Mouse (Mus musculus) CH12.LX (cell line): Measurements from ENCODE around the gene Galnt16. TPM values are rescaled to one million over a fixed set of nuclear protein-coding genes. Genes with fewer than 3 reads are reported as not detected.

Experiments used
- DNase-seq: peaks from one replicate; pipeline ENCODE4 v3.0.0-alpha.2; 2013; ENCODE audit errors: extremely low read depth
- H3K27ac ChIP-seq: 2 replicates; pipeline ENCODE4 v1.5.1; 2012; ENCODE audit warnings: low read depth, mild to moderate bottlenecking, control low read depth, moderate library complexity; ENCODE audit not compliant: insufficient read depth
- H3K27me3 ChIP-seq: replicated peaks from 2 replicates; pipeline ENCODE3; 2012; ENCODE audit warnings: inconsistent platforms
- H3K36me3 ChIP-seq, 2 experiments: replicated peaks in 1 of 2; 2 replicates each; pipeline versions ENCODE3 to v1.6.1; 2012; ENCODE audit warnings: inconsistent platforms in 1 of 2, low read length in 1 of 2, mild to moderate bottlenecking in 1 of 2, mixed read lengths in 1 of 2, moderate library complexity in 1 of 2; ENCODE audit not compliant: control insufficient read depth in 1 of 2, insufficient read depth in 1 of 2
- H3K4me1 ChIP-seq, 2 experiments: 2 replicates each; pipeline ENCODE4 v1.6.1; 2012; ENCODE audit warnings: inconsistent platforms in 1 of 2, moderate library complexity in 1 of 2; ENCODE audit not compliant: insufficient read depth in 2 of 2, control insufficient read depth in 1 of 2
- H3K4me2 ChIP-seq: 2 replicates; pipeline ENCODE4 v1.6.1; 2012; ENCODE audit warnings: low read depth, mild to moderate bottlenecking, control low read depth; ENCODE audit not compliant: poor library complexity, insufficient read depth, severe bottlenecking
- H3K4me3 ChIP-seq, 3 experiments: fragments of 150-350 bp in 1 of 3; sonication (generic) in 1 of 3; replicated peaks in 1 of 3; 2 replicates each; pipeline versions ENCODE3 to v1.5.1; 2011 to 2012; ENCODE audit warnings: low read depth in 2 of 3, low read length in 2 of 3, mild to moderate bottlenecking in 2 of 3, moderate library complexity in 2 of 3, control low read depth in 1 of 3, improper control_type of control experiment in 1 of 3, inconsistent platforms in 1 of 3, mixed read lengths in 1 of 3; ENCODE audit not compliant: poor library complexity in 1 of 3
- H3K79me2 ChIP-seq: replicated peaks from 2 replicates; pipeline ENCODE4 v1.6.1; 2012; ENCODE audit warnings: mild to moderate bottlenecking, moderate library complexity; ENCODE audit not compliant: control insufficient read depth, poor library complexity, insufficient read depth, severe bottlenecking; ENCODE audit errors: extremely low read depth
- H3K9ac ChIP-seq: 2 replicates; pipeline ENCODE4 v1.6.1; 2012; ENCODE audit warnings: low read depth, mild to moderate bottlenecking, control low read depth, moderate library complexity; ENCODE audit not compliant: insufficient read depth
- H3K9me3 ChIP-seq: replicated peaks from 2 replicates; pipeline ENCODE3; 2012; ENCODE audit warnings: low read length, inconsistent platforms, mixed read lengths
- CHD1 ChIP-seq: IDR thresholded peaks from 2 replicates; pipeline ENCODE4 v1.6.1; 2012; ENCODE audit warnings: low read depth, low read length, improper control_type of control experiment, inconsistent platforms
- CHD2 ChIP-seq: IDR thresholded peaks from 2 replicates; pipeline ENCODE4 v1.6.1; 2011; ENCODE audit warnings: low read length, improper control_type of control experiment
- E2F4 ChIP-seq: IDR thresholded peaks from 2 replicates; pipeline ENCODE4 v1.6.1; 2011; ENCODE audit warnings: low read depth, low read length, improper control_type of control experiment; ENCODE audit not compliant: insufficient replicate concordance
- ELF1 ChIP-seq: IDR thresholded peaks from 2 replicates; pipeline ENCODE4 v1.6.1; 2014; ENCODE audit warnings: low read depth, mild to moderate bottlenecking, inconsistent platforms, low read length, improper control_type of control experiment
- HCFC1 ChIP-seq: IDR thresholded peaks from 2 replicates; pipeline ENCODE4 v1.6.1; 2012; ENCODE audit warnings: low read depth, mild to moderate bottlenecking, inconsistent platforms, low read length, improper control_type of control experiment
- IRF4 ChIP-seq: IDR thresholded peaks from 2 replicates; pipeline ENCODE4 v1.6.1; 2014; ENCODE audit warnings: low read depth, mild to moderate bottlenecking, inconsistent platforms, low read length, improper control_type of control experiment
- JUN ChIP-seq: IDR thresholded peaks from 2 replicates; pipeline ENCODE4 v1.6.1; 2011; ENCODE audit warnings: low read depth, mild to moderate bottlenecking, low read length, improper control_type of control experiment, moderate library complexity; ENCODE audit not compliant: insufficient read depth
- KAT2A ChIP-seq: IDR thresholded peaks from 2 replicates; pipeline ENCODE4 v1.6.1; 2012; ENCODE audit warnings: low read length, improper control_type of control experiment, inconsistent platforms; ENCODE audit not compliant: insufficient replicate concordance
- MAX ChIP-seq: IDR thresholded peaks from 2 replicates; pipeline ENCODE4 v1.6.1; 2011; ENCODE audit warnings: low read length, improper control_type of control experiment
- MAZ ChIP-seq: IDR thresholded peaks from 2 replicates; pipeline ENCODE4 v1.6.1; 2012; ENCODE audit warnings: low read depth, mild to moderate bottlenecking, inconsistent platforms, low read length, improper control_type of control experiment, moderate library complexity
- MEF2A ChIP-seq: IDR thresholded peaks from 2 replicates; pipeline ENCODE4 v1.6.1; 2014; ENCODE audit warnings: low read depth, mild to moderate bottlenecking, inconsistent platforms, low read length, improper control_type of control experiment, borderline replicate concordance
- MXI1 ChIP-seq: IDR thresholded peaks from 2 replicates; pipeline ENCODE4 v1.6.1; 2011; ENCODE audit warnings: mild to moderate bottlenecking, low read depth, low read length, improper control_type of control experiment
- NELFE ChIP-seq: IDR thresholded peaks from 2 replicates; pipeline ENCODE4 v1.6.1; 2011; ENCODE audit warnings: low read depth, low read length, improper control_type of control experiment
- NRF1 ChIP-seq: IDR thresholded peaks from 2 replicates; pipeline ENCODE4 v1.6.1; 2014; ENCODE audit warnings: low read depth, mild to moderate bottlenecking, inconsistent platforms, low read length, improper control_type of control experiment, moderate library complexity
- PAX5 ChIP-seq: IDR thresholded peaks from 2 replicates; pipeline ENCODE4 v1.6.1; 2012; ENCODE audit warnings: low read length, inconsistent platforms, mixed read lengths
- POLR2A ChIP-seq: IDR thresholded peaks from 2 replicates; pipeline ENCODE4 v1.6.1; 2011; ENCODE audit warnings: low read depth, mild to moderate bottlenecking, improper control_type of control experiment, low read length
- POLR2AphosphoS2 ChIP-seq: IDR thresholded peaks from 2 replicates; pipeline ENCODE4 v1.6.1; 2011; ENCODE audit warnings: low read depth, low read length, improper control_type of control experiment
- RAD21 ChIP-seq: IDR thresholded peaks from 2 replicates; pipeline ENCODE4 v1.6.1; 2011; ENCODE audit warnings: low read depth, mild to moderate bottlenecking, low read length, improper control_type of control experiment, moderate library complexity
- SIN3A ChIP-seq: IDR thresholded peaks from 2 replicates; pipeline ENCODE4 v1.6.1; 2012; ENCODE audit warnings: low read length, improper control_type of control experiment, inconsistent platforms
- TCF12 ChIP-seq: IDR thresholded peaks from 2 replicates; pipeline ENCODE4 v1.6.1; 2014; ENCODE audit warnings: low read depth, mild to moderate bottlenecking, inconsistent platforms, low read length, improper control_type of control experiment
- UBTF ChIP-seq: IDR thresholded peaks from 2 replicates; pipeline ENCODE4 v1.6.1; 2012; ENCODE audit warnings: low read depth, mild to moderate bottlenecking, inconsistent platforms, low read length, improper control_type of control experiment, moderate library complexity
- USF1 ChIP-seq: IDR thresholded peaks from 2 replicates; pipeline ENCODE4 v1.6.1; 2014; ENCODE audit warnings: low read depth, mild to moderate bottlenecking, inconsistent platforms, low read length, improper control_type of control experiment
- USF2 ChIP-seq: conservative IDR thresholded peaks from 2 replicates; pipeline ENCODE4 v1.6.1; 2011; ENCODE audit warnings: low read depth, low read length, improper control_type of control experiment
- ZC3H11A ChIP-seq: IDR thresholded peaks from 2 replicates; pipeline ENCODE4 v1.6.1; 2012; ENCODE audit warnings: low read depth, mild to moderate bottlenecking, inconsistent platforms, low read length, improper control_type of control experiment
- ZKSCAN1 ChIP-seq: IDR thresholded peaks from 2 replicates; pipeline ENCODE4 v1.6.1; 2012; ENCODE audit warnings: low read depth, inconsistent platforms, low read length, improper control_type of control experiment, borderline replicate concordance
- dilution Hi-C: fragments of 300-500 bp; cut with MboI; formaldehyde crosslinking; loops from 2 replicates; pipeline ENCODE4 v1.14.3; 2020; ENCODE audit warnings: low sequenced_read_pairs; ENCODE audit not compliant: extremely low pct_unique_long_range_greater_than_20kb, extremely low pct_ligation_motif_present
- in situ Hi-C: fragments of 300-500 bp; cut with MboI; formaldehyde crosslinking; loops from 3 replicates; pipeline ENCODE4 v1.14.3; 2019; ENCODE audit warnings: low sequenced_read_pairs, low pct_ligation_motif_present, low pct_unique_long_range_greater_than_20kb, mixed read lengths
- polyA plus RNA-seq: library from polyadenylated mRNA; unstranded; fragments of >175 nt; gene quantifications from 2 replicates; pipeline ENCODE4 v1.2.1, GENCODE M21; 2012; ENCODE audit warnings: low read depth; ENCODE audit not compliant: insufficient read length
- total RNA-seq, 2 experiments: library from RNA; depleted of rRNA; stranded (reverse); fragments of 300-350 nt in 1 of 2; fragments of >200 nt in 1 of 2; gene quantifications; 2 replicates each; pipeline ENCODE4 v1.2.3; 2012 to 2014

Gene Galnt16
- total and polyA plus RNA-seq, 3 experiments, result not detected

DNA sequence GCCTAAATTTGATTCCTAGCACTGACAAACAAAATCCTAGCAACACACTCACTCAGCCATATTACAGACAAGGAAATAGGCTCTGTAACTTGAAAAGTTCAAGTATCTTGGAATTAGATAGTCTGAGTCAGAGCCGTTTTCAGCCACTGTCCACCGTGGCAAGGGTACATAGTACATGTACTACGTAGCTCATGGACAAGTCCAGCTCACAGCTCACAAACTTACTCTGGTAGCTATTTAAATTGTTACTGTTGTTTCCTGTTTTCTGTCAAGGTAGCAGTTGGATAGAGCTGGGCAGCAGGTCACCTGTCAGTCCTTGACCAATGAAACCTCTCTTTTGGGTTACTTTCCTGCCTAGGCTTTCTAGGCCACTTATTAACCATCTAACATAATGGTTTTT is 128.3 kb downstream of the Galnt16 start:
- Histone ChIP-seq H3K9me3 (no peaks in the 10 kb centered on the region), H3K4me2 (peak overlapping the region; percentile 99), H3K4me1 (peaks cover 3 to 43% of the 10 kb centered on the region in 2 experiments; a peak in 3 of 4 replicates), H3K27ac (no peak overlapping the region), H3K9ac (0 out of 2 replicates have a peak overlapping the region, but pooled peaks have one; percentile 40), H3K27me3 (no peaks in the 10 kb centered on the region), H3K36me3 (peaks cover 9 to 38% of the 10 kb centered on the region in 2 experiments), H3K4me3 (no peak overlapping the region), H3K79me2 (peaks cover 54% of the 10 kb centered on the region)
- dilution Hi-C loops, result no loop called here
- in situ Hi-C loops, result no loop called here
- DNase-seq, result no peak
- TF ChIP-seq CHD1, result no peak
- TF ChIP-seq POLR2AphosphoS2, result no peak
- no peak for TF ChIP-seq KAT2A
- no peak for TF ChIP-seq IRF4
- TF ChIP-seq MAX, result no peak
- no peak for TF ChIP-seq USF2
- TF ChIP-seq NRF1, result no peak
- TF ChIP-seq MAZ, result no peak
- TF ChIP-seq NELFE, result no peak
- TF ChIP-seq ZC3H11A, result no peak
- TF ChIP-seq E2F4, result no peak
- TF ChIP-seq MXI1, result no peak
- no peak for TF ChIP-seq JUN
- no peak for TF ChIP-seq USF1
- no peak for TF ChIP-seq TCF12
- TF ChIP-seq ZKSCAN1, result no peak
- TF ChIP-seq POLR2A, result no peak

DNA sequence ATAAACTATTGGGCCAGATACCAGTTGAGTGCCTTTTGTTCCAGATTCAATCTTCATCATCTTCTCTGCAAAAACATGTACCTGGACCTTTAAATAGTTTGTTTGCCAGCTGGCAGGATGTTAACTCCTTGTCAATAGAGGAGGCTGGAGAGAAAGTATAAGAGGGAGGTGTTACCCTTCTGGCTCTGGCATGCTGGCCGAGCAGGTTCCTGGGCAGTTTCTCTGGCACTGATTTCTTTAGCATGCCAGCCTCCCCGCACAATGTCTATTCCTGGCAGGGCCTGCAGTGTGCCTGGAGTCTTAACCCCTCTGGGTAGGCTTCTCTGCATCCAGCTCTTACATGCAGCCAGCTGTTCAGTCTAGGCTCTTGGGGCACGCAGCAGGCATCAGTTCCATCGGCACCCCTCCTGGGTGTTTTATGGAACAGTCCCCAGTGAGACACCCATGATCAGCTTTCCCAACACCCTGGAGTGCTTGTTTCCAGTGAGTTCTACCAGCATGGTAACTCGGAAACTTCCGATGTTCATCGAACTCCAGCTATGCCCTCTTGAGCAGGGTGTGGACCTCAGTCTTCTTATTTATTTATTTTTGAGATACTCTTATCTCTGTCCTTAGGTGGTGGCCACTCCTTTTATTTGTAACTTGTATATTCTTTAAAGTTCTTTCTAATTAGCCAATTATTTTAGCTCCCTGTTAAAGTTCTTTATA is 136.0 kb downstream of the Galnt16 start:
- H3K27ac ChIP-seq, result no peak overlapping the region
- dilution Hi-C loops, result no loop called here
- peaks cover 4 to 50% of the 10 kb centered on the region in 2 experiments for H3K36me3 ChIP-seq
- H3K4me1 ChIP-seq, result no peaks in the 10 kb centered on the region; a peak in 1 of 4 replicates
- no peaks in the 10 kb centered on the region for H3K9me3 ChIP-seq
- H3K79me2 ChIP-seq, result peaks cover 12% of the 10 kb centered on the region
- in situ Hi-C loops, result no loop called here
- no peak overlapping the region for H3K4me3 ChIP-seq
- H3K27me3 ChIP-seq, result no peaks in the 10 kb centered on the region
- no peak overlapping the region for H3K9ac ChIP-seq
- no peak for DNase-seq
- no peak overlapping the region for H3K4me2 ChIP-seq
- TF ChIP-seq POLR2A (no peak), KAT2A (no peak), UBTF (no peak), MXI1 (no peak), HCFC1 (no peak), RAD21 (no peak), PAX5 (no peak), CHD2 (no peak), SIN3A (no peak), E2F4 (no peak), MAZ (no peak), MEF2A (no peak), ELF1 (no peak)
- TF ChIP-seq, all 38 proteins: peak for 0
